Comparison of ENCODE assay signal across 8 mouse cellular contexts in the genomic region with DNA sequence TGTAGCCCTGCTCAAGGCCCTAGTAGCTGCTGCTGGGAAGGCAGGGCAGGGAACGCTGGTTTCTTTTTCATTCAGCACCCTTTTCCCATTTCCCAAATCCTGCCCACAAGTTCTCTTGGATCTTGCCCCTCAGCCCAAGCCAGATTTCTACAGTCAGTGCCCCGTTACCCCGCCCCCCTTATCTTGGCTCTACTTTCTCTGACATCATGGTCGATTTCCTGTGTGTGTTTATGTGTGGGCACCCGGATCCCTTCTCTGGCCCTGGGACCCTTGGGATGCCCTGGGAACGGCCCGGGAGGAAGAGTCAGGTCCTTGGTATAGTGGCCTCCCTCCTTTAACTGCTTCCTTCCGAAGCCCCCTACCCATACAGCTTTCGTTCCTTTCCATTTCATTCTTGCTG. TPM values are rescaled to one million over a fixed set of nuclear protein-coding genes. Genes with fewer than 3 reads are reported as not detected.
DNase-seq lines count a peak whose midpoint lies in the region; ATAC-seq and TF ChIP-seq lines count a peak whose summit lies in the region.

No protein-coding gene starts in this region.

- no peak for TF ChIP-seq EP300 in liver, postnatal 0 days (IDR thresholded peaks at IDR 0.05; ENCODE audit: low read depth)

- H3K9me3 ChIP-seq in forebrain, embryonic 10.5 days = no peaks in the 10 kb centered on the region
- H3K9me3 ChIP-seq in hindbrain, embryonic 14.5 days (ENCODE audit: control insufficient read depth, low read length) = no peaks in the 10 kb centered on the region
- H3K9me3 ChIP-seq in liver, postnatal 0 days (ENCODE audit: low read length) = no peaks in the 10 kb centered on the region
- H3K9me3 ChIP-seq in neural tube, embryonic 15.5 days (replicated peaks) = no peaks in the 10 kb centered on the region

- DNase-seq in adrenal gland, adult (ENCODE audit: inconsistent age in 2 of 2, low spot score in 1 of 2) = peak; percentile 50 to 78
- DNase-seq in adrenal gland, postnatal 25 days = no peak
- DNase-seq in forebrain, embryonic 10.5 days (ENCODE audit: extremely low spot score, low spot score) = no peak
- no peak for DNase-seq in hindbrain, embryonic 14.5 days (ENCODE audit: low spot score)
- DNase-seq in liver, postnatal 0 days = peak; percentile 38
- no peak for DNase-seq in left cerebral cortex, adult 18-20 months (ENCODE audit: low spot score in 2 of 2)
- no peak for DNase-seq in ovary, postnatal 14 days (ENCODE audit: low spot score)

- WGBS in forebrain, embryonic 10.5 days = 52% methylated on average over 9 of the region's 9 CpGs
- 43% methylated on average over 9 of the region's 9 CpGs for WGBS in hindbrain, embryonic 14.5 days
- WGBS in liver, postnatal 0 days (ENCODE audit: insufficient replicate concordance) = 26% methylated on average over 9 of the region's 9 CpGs
- 46% methylated on average over 9 of the region's 9 CpGs for WGBS in neural tube, embryonic 15.5 days

- H3K4me2 ChIP-seq in hindbrain, embryonic 14.5 days (replicated peaks) = peak overlapping the region; percentile 58
- peak overlapping the region; percentile 67 for H3K4me2 ChIP-seq in liver, postnatal 0 days (ENCODE audit: low read depth, low read length)
- H3K4me2 ChIP-seq in neural tube, embryonic 15.5 days = peak overlapping the region; percentile 68

- ATAC-seq in hindbrain, embryonic 14.5 days (ENCODE audit: low FRiP score) = 0 out of 2 replicates have a peak, but pooled peaks have one; percentile 14
- peak; percentile 29; the same call in 1 of the 2 replicates for ATAC-seq in liver, postnatal 0 days
- no peak for ATAC-seq in neural tube, embryonic 15.5 days (ENCODE audit: low FRiP score)

- H3K36me3 ChIP-seq in forebrain, embryonic 10.5 days (replicated peaks) = peaks cover 41% of the 10 kb centered on the region
- peaks cover 12% of the 10 kb centered on the region for H3K36me3 ChIP-seq in hindbrain, embryonic 14.5 days (replicated peaks; ENCODE audit: control insufficient read depth, insufficient read depth)
- H3K36me3 ChIP-seq in liver, postnatal 0 days (replicated peaks; ENCODE audit: insufficient read depth, low read length) = peaks cover 5% of the 10 kb centered on the region
- H3K36me3 ChIP-seq in neural tube, embryonic 15.5 days = no peaks in the 10 kb centered on the region; the same call in 1 of the 2 replicates

- peaks cover 25% of the 10 kb centered on the region for H3K4me1 ChIP-seq in forebrain, embryonic 10.5 days
- no peaks in the 10 kb centered on the region for H3K4me1 ChIP-seq in hindbrain, embryonic 14.5 days (replicated peaks; ENCODE audit: control insufficient read depth, insufficient read depth, low read length)
- H3K4me1 ChIP-seq in liver, postnatal 0 days (ENCODE audit: insufficient read depth) = peaks cover 6% of the 10 kb centered on the region; the same call in 1 of the 2 replicates
- peaks cover 8% of the 10 kb centered on the region for H3K4me1 ChIP-seq in neural tube, embryonic 15.5 days

- H3K9ac ChIP-seq in hindbrain, embryonic 14.5 days = peak overlapping the region; percentile 57
- H3K9ac ChIP-seq in liver, postnatal 0 days (replicated peaks) = peak overlapping the region; percentile 66
- H3K9ac ChIP-seq in neural tube, embryonic 15.5 days (replicated peaks) = peak overlapping the region; percentile 59; the same call in 1 of the 2 replicates

- peak overlapping the region; percentile 93 for H3K27ac ChIP-seq in forebrain, embryonic 10.5 days
- H3K27ac ChIP-seq in hindbrain, embryonic 14.5 days = no peak overlapping the region
- peak overlapping the region; percentile 85 for H3K27ac ChIP-seq in liver, postnatal 0 days (ENCODE audit: low read depth)
- 0 out of 2 replicates have a peak overlapping the region, but pooled peaks have one; percentile 68 for H3K27ac ChIP-seq in neural tube, embryonic 15.5 days (replicated peaks)

- no peaks in the 10 kb centered on the region for H3K27me3 ChIP-seq in forebrain, embryonic 10.5 days (ENCODE audit: poor library complexity, severe bottlenecking)
- H3K27me3 ChIP-seq in hindbrain, embryonic 14.5 days (ENCODE audit: control insufficient read depth, insufficient read depth, low read length) = 0 out of 2 replicates have a peak, but pooled peaks cover 3% of the 10 kb centered on the region
- peaks cover 16% of the 10 kb centered on the region for H3K27me3 ChIP-seq in liver, postnatal 0 days (ENCODE audit: insufficient read depth, low read length)
- peaks cover 7% of the 10 kb centered on the region; the same call in 1 of the 2 replicates for H3K27me3 ChIP-seq in neural tube, embryonic 15.5 days (replicated peaks)

- peak overlapping the region; percentile 76 for H3K4me3 ChIP-seq in forebrain, embryonic 10.5 days
- peak overlapping the region; percentile 37 for H3K4me3 ChIP-seq in hindbrain, embryonic 14.5 days (replicated peaks; ENCODE audit: low read length)
- H3K4me3 ChIP-seq in liver, postnatal 0 days (ENCODE audit: low read depth, low read length) = peak overlapping the region; percentile 53
- peak overlapping the region; percentile 47 for H3K4me3 ChIP-seq in neural tube, embryonic 15.5 days (replicated peaks)

- TF ChIP-seq CTCF in liver, postnatal 0 days (IDR thresholded peaks at IDR 0.05; ENCODE audit: low read depth) = no peak

RNA-seq across cellular contexts. Expression of gene Syde1, which starts 1.0 kb away (rescaled TPM):
- 42.4 and 46.9 TPM in 2 replicates for total RNA-seq in adrenal gland, postnatal 25 days (2021)
- polyA plus RNA-seq in forebrain, embryonic 10.5 days (2016; fragmentation: Nextera tagmentation; extraction: Ambion mirVana) = 13.3 and 14.8 TPM in 2 replicates
- 3.6 and 4.2 TPM in 2 replicates for polyA plus RNA-seq in hindbrain, embryonic 14.5 days (2014; fragmentation: Nextera tagmentation; extraction: Ambion mirVana)
- polyA plus RNA-seq in liver, postnatal 0 days (2015; fragmentation: Nextera tagmentation; extraction: Ambion mirVana) = 1.5 TPM in 2 replicates
- 3.3 and 4.9 TPM in 2 replicates for polyA plus RNA-seq in neural tube, embryonic 15.5 days (2015; fragmentation: Nextera tagmentation; extraction: Ambion mirVana)
- total RNA-seq in left cerebral cortex, adult 18-20 months (2021) = 1 to 10 TPM; 7.8 to 8.5 TPM

RNA-seq across cellular contexts. Expression of gene Ilvbl, which starts 16.6 kb away (rescaled TPM):
- total RNA-seq in adrenal gland, postnatal 25 days (2021) = 50.5 and 51.8 TPM in 2 replicates
- 33.0 and 33.3 TPM in 2 replicates for polyA plus RNA-seq in forebrain, embryonic 10.5 days (2016; fragmentation: Nextera tagmentation; extraction: Ambion mirVana)
- 42.7 and 46.0 TPM in 2 replicates for polyA plus RNA-seq in hindbrain, embryonic 14.5 days (2014; fragmentation: Nextera tagmentation; extraction: Ambion mirVana)
- 37.1 and 39.1 TPM in 2 replicates for polyA plus RNA-seq in liver, postnatal 0 days (2015; fragmentation: Nextera tagmentation; extraction: Ambion mirVana)
- 64.8 and 66.9 TPM in 2 replicates for polyA plus RNA-seq in neural tube, embryonic 15.5 days (2015; fragmentation: Nextera tagmentation; extraction: Ambion mirVana)
- 10 to 100 TPM; 30.5 to 30.9 TPM for total RNA-seq in left cerebral cortex, adult 18-20 months (2021)

RNA-seq across cellular contexts. Expression of gene Olfr1357, which starts 27.1 kb away (rescaled TPM):
- not detected in 2 replicates for total RNA-seq in adrenal gland, postnatal 25 days (2021)
- polyA plus RNA-seq in forebrain, embryonic 10.5 days (2016; fragmentation: Nextera tagmentation; extraction: Ambion mirVana) = not detected in 2 replicates
- polyA plus RNA-seq in hindbrain, embryonic 14.5 days (2014; fragmentation: Nextera tagmentation; extraction: Ambion mirVana) = not detected in 2 replicates
- not detected in 2 replicates for polyA plus RNA-seq in liver, postnatal 0 days (2015; fragmentation: Nextera tagmentation; extraction: Ambion mirVana)
- polyA plus RNA-seq in neural tube, embryonic 15.5 days (2015; fragmentation: Nextera tagmentation; extraction: Ambion mirVana) = not detected in 2 replicates
- total RNA-seq in left cerebral cortex, adult 18-20 months (2021) = not detected

Comparison
In these comparisons a context has a peak if more than half of its experiments do, and no peak if none do; other contexts are left out.
1. DNase-seq: peak in adrenal gland, adult (2 of 2) and liver, postnatal 0 days (single experiment); none in adrenal gland, postnatal 25 days (single experiment), forebrain, embryonic 10.5 days (single experiment), hindbrain, embryonic 14.5 days (single experiment), left cerebral cortex, adult 18-20 months (0 of 2) and ovary, postnatal 14 days (single experiment).
2. Peak in every context shown above with its lines, with median percentiles within 50 percentile points of each other: H3K4me3 ChIP-seq, H3K4me2 ChIP-seq and H3K9ac ChIP-seq.